Mouse (Mus musculus): ENCODE data around the gene Fam69a. TPM values are rescaled to one million over a fixed set of nuclear protein-coding genes. Genes with fewer than 3 reads are reported as not detected.
"Not testable (repeated sequence)": the region's sequence is repeated elsewhere in the genome, so short reads cannot be mapped to it uniquely, and the experiment has no call there.

The Fam69a gene
- polyA plus RNA-seq, 1 experiment from 2014 or later: 21.3 TPM

GRCm38 (mm10) chr5:107977640-107978288, 9.1 kb downstream of the Fam69a start:
- H3K4me3 ChIP-seq (replicated peaks): no peak overlapping the region
- no peaks in the 10 kb centered on the region for H3K9me3 ChIP-seq (replicated peaks)
- H3K4me2 ChIP-seq: no peak overlapping the region
- no peaks in the 10 kb centered on the region for H3K36me3 ChIP-seq
- ATAC-seq (replicated peaks; ENCODE audit: low FRiP score): no peak
- H3K9ac ChIP-seq: no peak overlapping the region
- 83% methylated on average over 3 of the region's 3 CpGs for WGBS
- H3K4me1 ChIP-seq: peaks cover 8% of the 10 kb centered on the region
- H3K27ac ChIP-seq: no peak overlapping the region
- H3K27me3 ChIP-seq: no peaks in the 10 kb centered on the region

DNA sequence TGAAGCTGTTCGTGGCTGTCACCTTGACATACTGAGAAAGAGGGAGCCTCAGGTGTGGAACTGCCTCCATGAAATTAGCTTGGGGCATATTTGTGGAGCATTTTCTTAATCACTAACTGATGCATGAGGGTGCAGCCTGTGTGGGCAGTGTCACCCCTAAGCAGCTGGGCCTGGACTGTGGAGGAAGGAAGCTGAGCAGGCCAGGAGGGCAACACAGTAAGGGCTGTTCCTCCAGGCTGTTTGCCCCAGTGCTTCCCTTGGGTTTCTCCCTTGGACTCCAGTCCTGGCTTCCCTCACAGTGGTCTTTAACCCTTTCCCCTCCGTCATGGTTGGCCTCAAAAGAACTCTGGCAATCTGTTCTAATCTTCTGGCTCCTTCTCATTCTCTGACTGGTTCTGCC, 13.6 kb downstream of the Fam69a start:
- H3K4me3 ChIP-seq (replicated peaks): no peak overlapping the region
- no peaks in the 10 kb centered on the region for H3K9me3 ChIP-seq (replicated peaks)
- no peaks in the 10 kb centered on the region for H3K36me3 ChIP-seq
- no peak overlapping the region for H3K9ac ChIP-seq
- no peaks in the 10 kb centered on the region for H3K27me3 ChIP-seq
- H3K4me2 ChIP-seq: no peak overlapping the region
- WGBS: 61% methylated on average over 2 of the region's 2 CpGs
- no peak overlapping the region for H3K27ac ChIP-seq
- ATAC-seq (replicated peaks; ENCODE audit: low FRiP score): 0 out of 2 replicates have a peak, but pooled peaks have one; percentile 43
- H3K4me1 ChIP-seq: peaks cover 14% of the 10 kb centered on the region

GRCm38 (mm10) chr5:107972444-107973272, 14.2 kb downstream of the Fam69a start:
- Histone ChIP-seq H3K36me3 (no peaks in the 10 kb centered on the region), H3K4me1 (peaks cover 14% of the 10 kb centered on the region), H3K9ac (no peak overlapping the region), H3K27me3 (no peaks in the 10 kb centered on the region), H3K27ac (no peak overlapping the region), H3K9me3 (replicated peaks) (no peaks in the 10 kb centered on the region), H3K4me2 (no peak overlapping the region), H3K4me3 (replicated peaks) (no peak overlapping the region)
- WGBS: 61% methylated on average over 13 of the region's 13 CpGs
- peak; percentile 25; the same call in 1 of the 2 replicates for ATAC-seq (replicated peaks; ENCODE audit: low FRiP score)

DNA sequence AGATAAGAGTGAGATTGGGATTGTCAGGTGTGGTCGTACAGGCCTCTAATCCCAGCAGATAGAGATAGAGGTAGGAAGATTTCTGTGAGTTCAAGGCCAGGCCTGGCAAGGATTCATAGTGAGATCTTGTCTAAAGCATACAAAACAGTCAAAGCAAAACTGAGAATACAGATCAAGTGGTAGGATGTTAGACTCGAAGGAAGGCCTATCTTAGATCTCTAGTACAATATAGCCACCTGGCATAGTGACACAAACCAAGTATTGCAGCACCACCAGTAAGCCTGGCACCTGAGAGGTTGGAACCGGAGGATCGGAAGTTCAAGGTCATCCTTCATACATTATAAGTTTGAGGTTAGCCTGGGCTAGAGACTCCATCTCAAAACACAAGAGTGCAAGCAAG, 15.8 kb downstream of the Fam69a start:
- Histone ChIP-seq H3K4me1 (peaks cover 17% of the 10 kb centered on the region), H3K4me2 (no peak overlapping the region), H3K36me3 (no peaks in the 10 kb centered on the region), H3K4me3 (replicated peaks) (no peak overlapping the region), H3K9ac (no peak overlapping the region), H3K27me3 (no peaks in the 10 kb centered on the region), H3K9me3 (replicated peaks) (no peaks in the 10 kb centered on the region), H3K27ac (no peak overlapping the region)
- WGBS: 86% methylated on average over 4 of the region's 4 CpGs
- no peak for ATAC-seq (replicated peaks; ENCODE audit: low FRiP score)

- H3K9me3 ChIP-seq (replicated peaks); H3K36me3 ChIP-seq; ATAC-seq (replicated peaks; ENCODE audit: low FRiP score); H3K4me2 ChIP-seq; H3K9ac ChIP-seq; H3K27me3 ChIP-seq; H3K4me3 ChIP-seq (replicated peaks); H3K27ac ChIP-seq: not testable (repeated sequence)
- peaks cover 20% of the 10 kb centered on the region for H3K4me1 ChIP-seq
- 89% methylated on average over 1 of the region's 1 CpGs for WGBS
These were observed 17.1 kb downstream of the Fam69a start for GRCm38 (mm10) chr5:107969818-107970217.

DNA sequence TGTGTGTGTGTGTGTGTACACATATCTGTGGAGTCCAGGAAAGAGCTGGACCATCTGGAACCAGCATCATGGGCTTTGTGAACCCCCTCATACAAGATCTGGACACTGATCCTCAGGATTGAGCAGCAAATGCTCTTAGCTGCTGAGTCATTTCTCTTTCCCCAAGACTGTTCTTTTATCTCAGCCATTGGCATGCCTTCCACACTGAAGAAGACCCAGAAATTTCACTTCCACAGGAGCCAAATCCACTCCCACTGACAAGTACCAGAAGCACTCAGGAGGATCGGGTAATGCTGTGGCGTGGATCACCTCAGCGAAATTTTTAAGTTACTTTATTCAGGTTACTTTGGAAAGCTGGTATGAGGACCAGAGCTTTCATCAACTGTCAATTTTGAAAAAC, 18.8 kb downstream of the Fam69a start:
- H3K9me3 ChIP-seq (replicated peaks): no peaks in the 10 kb centered on the region
- peaks cover 16% of the 10 kb centered on the region for H3K4me1 ChIP-seq
- WGBS: 91% methylated on average over 3 of the region's 3 CpGs
- H3K9ac ChIP-seq: no peak overlapping the region
- no peaks in the 10 kb centered on the region for H3K36me3 ChIP-seq
- H3K27me3 ChIP-seq: no peaks in the 10 kb centered on the region
- no peak for ATAC-seq (replicated peaks; ENCODE audit: low FRiP score)
- no peak overlapping the region for H3K27ac ChIP-seq
- H3K4me3 ChIP-seq (replicated peaks): no peak overlapping the region
- H3K4me2 ChIP-seq: no peak overlapping the region

DNA sequence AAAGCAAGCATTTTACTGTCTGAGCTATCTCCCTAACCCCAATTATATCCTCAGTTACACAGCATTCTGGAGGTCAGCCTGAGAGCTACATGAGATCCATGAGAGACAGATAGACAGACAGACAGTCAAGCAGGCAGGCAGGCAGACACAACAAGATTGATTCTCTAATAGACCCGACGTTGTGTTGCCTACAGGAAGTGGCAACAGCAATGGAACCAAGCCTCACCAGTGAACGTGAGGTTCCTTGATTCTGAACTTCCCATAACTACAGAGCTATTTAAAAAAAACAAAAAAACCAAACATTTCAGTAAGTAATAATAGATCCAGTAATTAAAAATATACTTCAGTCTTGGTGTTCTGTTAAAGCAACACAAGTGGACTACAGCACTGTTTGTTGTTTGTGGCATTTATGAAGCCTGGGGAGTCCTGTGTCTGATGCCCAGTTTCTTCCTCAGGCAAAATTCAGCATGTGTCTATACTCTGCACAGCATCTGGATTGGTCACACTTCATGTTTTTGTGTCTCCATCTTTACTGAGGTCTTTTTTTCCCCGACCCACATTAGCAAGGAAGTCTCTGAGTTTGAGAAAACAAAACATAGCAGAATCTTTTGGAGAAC, 19.9 kb downstream of the Fam69a start:
- 68% methylated on average over 4 of the region's 4 CpGs for WGBS

GRCm38 (mm10) chr5:107966156-107966555, 20.7 kb downstream of the Fam69a start:
- H3K27ac ChIP-seq: no peak overlapping the region
- no peaks in the 10 kb centered on the region for H3K36me3 ChIP-seq
- peaks cover 13% of the 10 kb centered on the region for H3K4me1 ChIP-seq
- H3K9ac ChIP-seq: no peak overlapping the region
- no peak overlapping the region for H3K4me2 ChIP-seq
- H3K4me3 ChIP-seq (replicated peaks): no peak overlapping the region
- H3K9me3 ChIP-seq (replicated peaks): no peaks in the 10 kb centered on the region
- ATAC-seq (replicated peaks; ENCODE audit: low FRiP score): no peak
- no peaks in the 10 kb centered on the region for H3K27me3 ChIP-seq
- 48% methylated on average over 3 of the region's 3 CpGs for WGBS

More for the DNA sequence above, 19.9 kb downstream of the Fam69a start:
- Histone ChIP-seq H3K9ac (no peak overlapping the region), H3K27ac (no peak overlapping the region), H3K27me3 (no peaks in the 10 kb centered on the region), H3K4me2 (no peak overlapping the region), H3K4me1 (peaks cover 8% of the 10 kb centered on the region), H3K36me3 (no peaks in the 10 kb centered on the region), H3K9me3 (replicated peaks) (no peaks in the 10 kb centered on the region), H3K4me3 (replicated peaks) (no peak overlapping the region)
- no peak for ATAC-seq (replicated peaks; ENCODE audit: low FRiP score)

- H3K36me3 ChIP-seq: no peaks in the 10 kb centered on the region
- WGBS: 71% methylated on average over 9 of the region's 9 CpGs
These were observed 21.4 kb downstream of the Fam69a start for GRCm38 (mm10) chr5:107965355-107965991.

DNA sequence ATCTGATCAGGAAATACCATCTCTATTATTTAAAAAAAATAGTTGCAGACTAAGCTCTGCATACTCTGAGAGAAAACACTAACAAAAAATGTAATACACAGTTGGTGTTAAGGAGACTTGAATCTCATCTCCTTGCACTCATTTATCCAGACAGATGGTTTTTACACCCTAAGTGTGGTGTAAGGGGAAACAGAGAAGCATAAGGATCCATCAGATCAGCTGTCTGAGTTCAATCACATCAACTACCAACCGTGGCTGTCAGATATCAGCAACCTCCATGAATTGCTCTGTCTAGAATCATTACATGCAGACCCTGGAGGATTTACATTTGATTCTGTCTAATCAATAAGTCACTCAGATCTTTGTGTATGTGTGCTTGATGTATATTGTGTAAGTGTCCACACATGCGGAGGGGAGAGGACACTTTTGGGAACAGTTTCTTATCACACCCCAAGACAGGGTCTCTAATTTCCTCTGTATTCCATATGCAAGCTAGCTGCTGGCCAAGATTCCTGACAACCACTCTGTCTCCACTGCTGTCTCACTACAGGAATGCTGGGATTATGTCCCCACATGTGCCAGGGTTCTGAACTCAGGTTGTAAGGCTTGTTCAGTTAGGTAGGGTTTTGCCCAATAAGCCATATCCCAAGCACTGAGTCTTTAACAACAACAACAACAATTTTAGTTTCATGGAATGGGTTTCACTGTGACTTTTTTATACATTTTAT, 22.7 kb downstream of the Fam69a start:
- no peak overlapping the region for H3K9ac ChIP-seq
- H3K9me3 ChIP-seq (replicated peaks): no peaks in the 10 kb centered on the region
- no peak overlapping the region for H3K4me2 ChIP-seq
- ATAC-seq (replicated peaks; ENCODE audit: low FRiP score): no peak
- H3K27me3 ChIP-seq: no peaks in the 10 kb centered on the region
- no peak overlapping the region for H3K27ac ChIP-seq
- peaks cover 18% of the 10 kb centered on the region for H3K4me1 ChIP-seq
- no peaks in the 10 kb centered on the region for H3K36me3 ChIP-seq
- 85% methylated on average over 2 of the region's 2 CpGs for WGBS
- H3K4me3 ChIP-seq (replicated peaks): no peak overlapping the region

More at GRCm38 (mm10) chr5:107965355-107965991, 21.4 kb downstream of the Fam69a start:
- peaks cover 18% of the 10 kb centered on the region for H3K4me1 ChIP-seq
- H3K27me3 ChIP-seq: no peaks in the 10 kb centered on the region
- H3K9ac ChIP-seq: no peak overlapping the region
- H3K9me3 ChIP-seq (replicated peaks): no peaks in the 10 kb centered on the region
- no peak overlapping the region for H3K4me3 ChIP-seq (replicated peaks)
- 0 out of 2 replicates have a peak overlapping the region, but pooled peaks have one; percentile 13 for H3K27ac ChIP-seq
- H3K4me2 ChIP-seq: no peak overlapping the region
- no peak for ATAC-seq (replicated peaks; ENCODE audit: low FRiP score)

- Histone ChIP-seq H3K9ac (no peak overlapping the region), H3K4me1 (peaks cover 18% of the 10 kb centered on the region), H3K4me3 (replicated peaks) (no peak overlapping the region), H3K27ac (no peak overlapping the region), H3K9me3 (replicated peaks) (no peaks in the 10 kb centered on the region), H3K27me3 (no peaks in the 10 kb centered on the region), H3K4me2 (no peak overlapping the region), H3K36me3 (no peaks in the 10 kb centered on the region)
- ATAC-seq (replicated peaks; ENCODE audit: low FRiP score): no peak
- 59% methylated on average over 16 of the region's 16 CpGs for WGBS
These were observed 25.2 kb downstream of the Fam69a start for GRCm38 (mm10) chr5:107961438-107962251.

Data from kidney, embryonic 15.5 days (tissue).